Mouse (Mus musculus) heart, embryonic 15.5 days (tissue): ENCODE measurements around the gene Gm10273. TPM values are rescaled to one million over a fixed set of nuclear protein-coding genes. Genes with fewer than 3 reads are reported as not detected.
"Not testable (repeated sequence)": the region's sequence is repeated elsewhere in the genome, so short reads cannot be mapped to it uniquely, and the experiment has no call there.

Experiments used
- ATAC-seq: fragments of 200-750 bp; cut with Nextera tagmentation; replicated peaks from 2 replicates; pipeline ENCODE4 v1.8.0; 2017; ENCODE audit warnings: low read depth, moderate TSS enrichment; ENCODE audit not compliant: insufficient number of reproducible peaks, insufficient read depth, low FRiP score
- H3K27ac ChIP-seq: fragments of 300-500 bp; sonication (generic); 2 replicates; pipeline ENCODE4 v1.5.1; 2015; ENCODE audit warnings: mild to moderate bottlenecking, inconsistent platforms
- H3K27me3 ChIP-seq: fragments of 300-500 bp; sonication (generic); 2 replicates; pipeline ENCODE4 v1.6.1; 2015; ENCODE audit warnings: inconsistent platforms
- H3K36me3 ChIP-seq: fragments of 300-500 bp; sonication (generic); 2 replicates; pipeline ENCODE4 v1.6.1; 2015; ENCODE audit warnings: mild to moderate bottlenecking, inconsistent platforms
- H3K4me1 ChIP-seq: fragments of 300-500 bp; sonication (generic); replicated peaks from 2 replicates; pipeline ENCODE4 v1.6.1; 2015; ENCODE audit warnings: inconsistent platforms
- H3K4me2 ChIP-seq: fragments of 300-500 bp; sonication (generic); 2 replicates; pipeline ENCODE4 v1.6.1; 2015; ENCODE audit warnings: inconsistent platforms, mild to moderate bottlenecking, moderate library complexity
- H3K4me3 ChIP-seq: fragments of 300-500 bp; sonication (generic); 2 replicates; pipeline ENCODE4 v1.5.1; 2015; ENCODE audit warnings: mild to moderate bottlenecking, inconsistent platforms
- H3K9ac ChIP-seq: fragments of 300-500 bp; sonication (generic); 2 replicates; pipeline ENCODE4 v1.6.1; 2015; ENCODE audit warnings: mild to moderate bottlenecking, inconsistent platforms
- H3K9me3 ChIP-seq: fragments of 300-500 bp; sonication (generic); replicated peaks from 2 replicates; pipeline ENCODE4 v1.6.1; 2016; ENCODE audit warnings: inconsistent platforms
- WGBS: fragments of 180-500 bp; shearing (Covaris S2); methylation state at CpG from one replicate; pipeline ENCODE4 v1.1.7; 2015; ENCODE audit warnings: mixed read lengths; 5-methylcytosine and 5-hydroxymethylcytosine counted together
- polyA plus RNA-seq: library from polyadenylated mRNA; unstranded; fragments of >200 nt; fragmentation: Nextera tagmentation; extraction: Ambion mirVana; gene quantifications from 2 replicates; pipeline ENCODE4 v1.2.1, GENCODE M21; 2015

Gene Gm10273
- 1.3 and 7.0 TPM in 2 replicates for polyA plus RNA-seq

DNA sequence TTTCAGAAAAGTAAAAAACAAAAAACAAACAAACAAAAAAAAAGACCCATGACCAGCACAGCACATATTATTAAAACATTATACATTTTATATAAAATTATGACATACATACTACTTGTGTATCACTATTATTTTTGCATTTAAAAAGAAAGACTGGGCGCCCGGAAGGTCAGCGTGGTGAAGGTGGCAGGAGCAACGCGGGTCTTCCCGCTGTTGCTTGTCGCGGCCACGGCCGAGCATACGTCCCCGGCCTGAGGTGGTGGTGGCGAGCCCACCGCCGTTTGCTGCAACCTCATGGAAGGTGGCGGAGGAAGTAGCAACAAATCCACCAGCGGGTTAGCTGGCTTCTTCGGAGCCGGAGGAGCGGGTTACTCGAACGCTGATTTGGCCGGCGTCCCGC is at the start of gene Gm10273:
Gene Gm10273 (plus strand): TSS at position 172 of the 400 bp plus-strand sequence.
- not testable (repeated sequence) for ATAC-seq, H3K36me3 ChIP-seq, H3K27me3 ChIP-seq, H3K9ac ChIP-seq, H3K27ac ChIP-seq, H3K4me3 ChIP-seq, H3K9me3 ChIP-seq, H3K4me1 ChIP-seq, H3K4me2 ChIP-seq
- 90% methylated on average over 12 of the region's 25 CpGs for WGBS

DNA sequence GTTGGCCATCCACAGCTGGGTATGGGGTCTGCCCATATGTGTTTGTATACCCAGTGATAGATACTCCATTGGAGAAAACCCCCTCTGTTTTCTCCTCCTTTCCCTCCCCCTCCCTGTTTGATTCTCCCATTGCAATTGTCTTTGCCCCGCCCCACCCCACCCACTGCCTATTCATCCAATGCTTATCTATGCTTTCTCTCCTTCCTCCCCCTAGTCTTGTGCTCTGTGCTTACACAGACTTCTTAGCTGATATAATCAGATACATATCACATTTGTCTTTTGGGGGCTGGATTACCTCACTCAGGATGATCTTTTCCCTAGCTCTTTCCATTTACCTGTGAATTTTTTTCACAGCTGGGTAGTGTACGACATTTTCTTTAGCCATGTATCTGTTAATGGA is 48.9 kb upstream of the Gm10273 start:
- Histone ChIP-seq H3K27ac (no peak overlapping the region), H3K4me3 (no peak overlapping the region), H3K4me1 (no peaks in the 10 kb centered on the region), H3K36me3 (peaks cover 65% of the 10 kb centered on the region), H3K27me3 (no peaks in the 10 kb centered on the region), H3K4me2 (no peak overlapping the region), H3K9ac (no peak overlapping the region), H3K9me3 (no peaks in the 10 kb centered on the region)
- ATAC-seq = no peak
- 86% methylated on average over 2 of the region's 2 CpGs for WGBS

DNA sequence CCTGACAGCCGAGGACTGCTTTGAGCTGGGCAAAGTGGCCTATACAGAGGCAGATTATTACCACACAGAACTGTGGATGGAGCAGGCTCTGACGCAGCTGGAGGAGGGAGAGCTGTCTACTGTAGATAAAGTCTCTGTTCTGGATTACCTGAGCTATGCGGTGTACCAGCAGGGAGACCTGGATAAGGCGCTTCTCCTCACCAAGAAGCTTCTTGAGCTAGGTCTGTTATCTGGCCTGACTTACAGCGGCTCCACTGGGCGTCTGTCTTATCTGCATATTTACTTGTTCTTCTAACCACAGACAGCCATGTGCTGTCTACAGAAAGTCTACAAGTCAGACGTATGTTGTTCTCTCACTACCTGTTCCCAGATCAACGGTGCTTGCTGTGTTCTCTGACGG is 47.2 kb upstream of the Gm10273 start:
- WGBS = 76% methylated on average over 9 of the region's 9 CpGs
- ATAC-seq = no peak
- no peaks in the 10 kb centered on the region for H3K4me1 ChIP-seq
- H3K9ac ChIP-seq = no peak overlapping the region
- H3K27ac ChIP-seq = no peak overlapping the region
- no peak overlapping the region for H3K4me2 ChIP-seq
- H3K27me3 ChIP-seq = no peaks in the 10 kb centered on the region
- no peaks in the 10 kb centered on the region for H3K9me3 ChIP-seq
- peaks cover 75% of the 10 kb centered on the region for H3K36me3 ChIP-seq
- H3K4me3 ChIP-seq = no peak overlapping the region

DNA sequence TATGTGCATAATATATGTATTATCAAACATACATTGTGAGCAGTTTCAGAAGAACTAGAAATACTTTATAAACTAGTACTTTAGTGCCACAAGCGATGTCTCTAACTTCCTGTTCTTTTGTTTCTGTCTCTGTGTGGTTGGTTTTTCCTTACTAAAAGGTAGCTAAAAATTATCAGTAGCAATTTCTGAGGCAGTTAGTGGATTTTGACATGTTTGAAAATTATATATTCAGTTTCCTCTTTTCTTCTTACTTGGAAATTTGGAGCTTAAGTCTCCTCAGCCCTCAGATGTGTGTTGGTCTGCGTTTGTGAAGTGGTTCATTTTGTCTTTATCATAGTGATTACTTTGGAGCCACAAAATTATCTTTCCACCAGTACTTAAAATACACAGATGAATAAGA is 45.9 kb upstream of the Gm10273 start:
- Histone ChIP-seq H3K36me3 (peaks cover 78% of the 10 kb centered on the region), H3K4me3 (no peak overlapping the region), H3K9me3 (no peaks in the 10 kb centered on the region), H3K9ac (no peak overlapping the region), H3K4me1 (no peaks in the 10 kb centered on the region), H3K27me3 (no peaks in the 10 kb centered on the region), H3K27ac (no peak overlapping the region), H3K4me2 (no peak overlapping the region)
- ATAC-seq = no peak
- 81% methylated on average over 2 of the region's 2 CpGs for WGBS

DNA sequence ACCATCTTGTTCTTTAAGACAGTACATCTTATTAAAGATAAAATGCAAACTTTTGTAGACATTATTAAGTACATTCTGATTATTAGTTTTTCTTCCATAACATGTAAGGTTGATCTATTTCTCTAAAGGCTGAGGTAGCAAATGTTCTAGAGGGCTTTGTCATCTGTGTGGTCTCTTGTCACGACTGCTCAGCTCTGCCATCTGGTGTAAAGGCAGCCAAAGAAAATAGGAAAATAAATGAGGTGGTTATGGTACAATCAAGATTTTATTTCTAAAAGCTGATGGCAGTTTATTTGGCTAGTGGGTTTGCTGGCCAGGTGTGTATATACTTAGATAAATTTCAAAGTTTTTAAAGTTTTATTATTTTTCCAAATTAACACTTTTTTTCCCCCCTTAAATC is 42.4 kb upstream of the Gm10273 start:
- no peak overlapping the region for H3K4me2 ChIP-seq
- H3K36me3 ChIP-seq = peaks cover 65% of the 10 kb centered on the region
- no peak overlapping the region for H3K4me3 ChIP-seq
- H3K4me1 ChIP-seq = no peaks in the 10 kb centered on the region
- H3K9ac ChIP-seq = no peak overlapping the region
- H3K27ac ChIP-seq = no peak overlapping the region
- no peaks in the 10 kb centered on the region for H3K27me3 ChIP-seq
- no peaks in the 10 kb centered on the region for H3K9me3 ChIP-seq
- 34% methylated on average over 1 of the region's 1 CpGs for WGBS
- no peak for ATAC-seq

DNA sequence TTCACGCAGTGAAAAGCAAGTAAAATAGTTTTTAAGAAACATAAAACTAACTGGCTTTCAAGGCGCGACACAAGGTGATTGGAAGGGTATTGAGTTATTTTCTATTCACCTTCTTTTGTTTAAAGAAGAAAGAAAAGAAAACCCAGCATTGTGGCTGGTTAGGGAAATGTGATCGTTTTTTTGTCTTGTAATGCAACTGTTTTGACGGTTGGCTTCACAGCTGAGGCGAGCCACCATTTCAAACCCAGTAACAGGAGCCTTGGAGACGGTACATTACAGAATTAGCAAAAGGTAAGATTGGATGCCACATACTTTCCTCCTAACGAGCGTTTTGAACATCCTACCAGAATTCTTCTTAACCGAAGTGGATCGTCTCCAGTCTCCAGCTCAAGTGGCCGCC is 41.3 kb upstream of the Gm10273 start:
- no peak for ATAC-seq
- H3K4me2 ChIP-seq = no peak overlapping the region
- peaks cover 56% of the 10 kb centered on the region for H3K36me3 ChIP-seq
- H3K4me1 ChIP-seq = no peaks in the 10 kb centered on the region
- WGBS = 88% methylated on average over 12 of the region's 12 CpGs
- no peak overlapping the region for H3K4me3 ChIP-seq
- no peaks in the 10 kb centered on the region for H3K9me3 ChIP-seq
- H3K27me3 ChIP-seq = no peaks in the 10 kb centered on the region
- H3K27ac ChIP-seq = no peak overlapping the region
- no peak overlapping the region for H3K9ac ChIP-seq

DNA sequence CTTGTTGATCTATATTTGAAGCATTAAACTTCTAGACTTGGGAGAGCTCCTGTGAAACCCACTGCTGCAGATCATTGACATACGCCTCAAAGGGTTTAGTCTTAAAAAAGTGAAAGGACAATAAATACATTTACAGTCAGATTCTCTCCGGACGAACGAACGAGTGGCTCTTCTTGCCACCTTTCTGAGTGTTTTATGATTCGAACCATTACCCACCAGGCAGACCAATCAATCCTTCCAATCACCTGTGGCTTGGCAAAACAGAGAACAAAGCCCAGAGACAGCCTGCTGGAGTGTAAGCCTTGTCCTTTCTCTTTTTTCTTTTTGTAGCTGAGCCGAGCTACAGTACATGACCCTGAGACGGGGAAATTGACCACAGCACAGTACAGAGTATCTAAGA is 40.4 kb upstream of the Gm10273 start:
- Histone ChIP-seq H3K4me1 (no peaks in the 10 kb centered on the region), H3K27ac (no peak overlapping the region), H3K36me3 (peaks cover 56% of the 10 kb centered on the region), H3K4me3 (no peak overlapping the region), H3K9me3 (no peaks in the 10 kb centered on the region), H3K4me2 (no peak overlapping the region), H3K27me3 (no peaks in the 10 kb centered on the region), H3K9ac (no peak overlapping the region)
- no peak for ATAC-seq
- 88% methylated on average over 8 of the region's 8 CpGs for WGBS

DNA sequence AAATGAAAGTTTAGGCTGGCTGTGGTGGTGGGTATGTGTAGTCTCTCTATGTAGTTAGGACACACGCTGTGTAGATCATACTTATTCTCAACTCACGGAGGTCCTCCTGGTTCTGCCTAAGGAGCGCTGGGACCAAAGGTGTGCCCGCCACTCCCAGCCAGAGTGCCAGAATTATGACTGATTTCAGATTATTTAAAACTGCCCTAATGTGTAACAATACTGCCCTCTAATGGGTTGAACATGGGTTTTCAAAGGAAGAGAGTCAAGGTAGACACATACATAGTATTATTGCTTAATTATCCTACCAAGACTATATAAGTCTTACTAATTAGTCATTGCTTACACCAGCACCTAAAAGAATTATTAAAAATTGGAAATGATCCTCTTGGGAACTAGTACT is 36.7 kb upstream of the Gm10273 start:
- no peak overlapping the region for H3K9ac ChIP-seq
- no peak overlapping the region for H3K27ac ChIP-seq
- ATAC-seq = no peak
- H3K36me3 ChIP-seq = peaks cover 60% of the 10 kb centered on the region
- 85% methylated on average over 4 of the region's 4 CpGs for WGBS
- H3K4me2 ChIP-seq = no peak overlapping the region
- H3K4me3 ChIP-seq = no peak overlapping the region
- no peaks in the 10 kb centered on the region for H3K9me3 ChIP-seq
- H3K27me3 ChIP-seq = no peaks in the 10 kb centered on the region
- H3K4me1 ChIP-seq = no peaks in the 10 kb centered on the region

DNA sequence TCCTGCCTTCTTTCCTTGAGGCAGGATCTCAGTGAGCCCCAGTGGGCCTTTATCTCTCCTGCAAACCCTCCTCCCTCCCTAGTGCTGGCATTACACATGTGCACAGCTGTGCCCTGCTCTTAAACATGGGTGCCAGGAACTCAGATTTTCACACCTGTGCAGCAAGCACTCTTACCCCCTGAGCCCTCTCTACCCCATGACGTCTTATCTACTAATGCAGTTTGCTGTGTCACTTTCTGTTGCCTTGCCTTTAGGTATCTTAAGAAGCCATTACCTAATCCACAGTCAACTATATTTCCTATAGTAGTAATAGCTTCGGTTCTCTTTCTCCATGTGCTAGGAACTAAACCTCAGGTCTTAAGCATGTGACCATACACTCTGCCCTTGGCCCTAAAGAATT is 32.2 kb upstream of the Gm10273 start:
- H3K27ac ChIP-seq = no peak overlapping the region
- H3K4me1 ChIP-seq = no peaks in the 10 kb centered on the region
- 74% methylated on average over 2 of the region's 2 CpGs for WGBS
- peaks cover 62% of the 10 kb centered on the region for H3K36me3 ChIP-seq
- no peaks in the 10 kb centered on the region for H3K27me3 ChIP-seq
- no peak for ATAC-seq
- H3K9ac ChIP-seq = no peak overlapping the region
- H3K4me2 ChIP-seq = no peak overlapping the region
- H3K9me3 ChIP-seq = no peaks in the 10 kb centered on the region
- H3K4me3 ChIP-seq = no peak overlapping the region

DNA sequence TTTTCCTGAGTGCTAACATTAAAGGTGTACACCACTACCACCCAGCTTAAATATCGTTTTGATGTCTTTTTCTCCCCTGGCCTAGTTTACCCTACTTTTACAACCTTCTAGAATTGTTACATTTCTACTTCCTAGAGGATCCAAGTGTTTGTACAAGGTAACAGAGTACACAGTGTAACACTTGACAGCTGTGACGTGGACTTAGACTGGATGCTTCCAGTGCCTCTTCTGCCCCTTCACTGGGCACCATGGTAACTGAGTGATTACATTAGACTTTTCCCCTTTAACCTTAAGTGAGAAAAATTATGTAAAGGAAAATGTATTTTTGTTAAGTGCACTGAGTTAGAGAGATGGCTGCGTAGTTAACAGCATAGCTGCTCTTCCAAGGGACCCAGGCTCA is 30.9 kb upstream of the Gm10273 start:
- no peak for ATAC-seq
- H3K36me3 ChIP-seq = peaks cover 71% of the 10 kb centered on the region
- H3K27ac ChIP-seq = no peak overlapping the region
- no peak overlapping the region for H3K4me2 ChIP-seq
- H3K4me1 ChIP-seq = no peaks in the 10 kb centered on the region
- no peaks in the 10 kb centered on the region for H3K27me3 ChIP-seq
- no peak overlapping the region for H3K4me3 ChIP-seq
- H3K9ac ChIP-seq = no peak overlapping the region
- WGBS = 90% methylated on average over 3 of the region's 3 CpGs
- H3K9me3 ChIP-seq = no peaks in the 10 kb centered on the region

DNA sequence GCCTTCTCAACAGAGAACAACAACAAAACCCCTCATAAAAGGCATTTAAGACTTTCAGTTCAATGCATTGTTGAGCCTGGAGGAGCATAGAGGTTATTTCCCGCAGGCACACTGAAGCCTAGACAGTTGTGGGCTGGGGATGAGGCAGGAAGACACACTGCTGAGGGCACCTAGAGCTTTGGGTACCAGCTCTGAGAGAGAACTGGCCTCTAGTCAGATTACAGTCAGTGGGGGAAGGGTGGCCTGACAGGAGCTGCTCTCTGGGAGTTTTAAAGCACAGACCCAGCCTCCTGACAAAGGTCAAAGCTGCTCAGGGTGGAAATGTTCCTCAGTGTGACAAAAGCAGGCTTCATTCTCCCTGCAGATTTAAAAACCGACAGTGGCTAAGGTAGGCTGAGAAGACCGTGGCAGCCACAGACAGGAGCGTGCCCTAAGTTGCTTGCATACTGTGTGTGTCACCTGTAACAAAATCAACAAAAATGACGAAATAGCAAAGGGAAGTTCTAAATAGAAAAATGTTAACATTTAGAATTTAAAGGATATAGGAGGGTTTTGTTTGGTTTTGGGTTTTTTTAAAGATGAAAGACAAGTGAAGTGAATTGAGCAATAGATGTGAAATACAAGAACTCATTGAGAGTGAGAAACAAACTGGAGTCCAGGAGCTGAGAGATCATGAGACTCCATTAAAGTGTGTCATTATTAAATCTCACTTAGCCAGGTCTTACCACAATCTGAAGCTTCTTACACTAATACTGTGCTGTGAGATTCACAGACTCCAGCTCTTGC is 29.4 kb upstream of the Gm10273 start:
- Histone ChIP-seq H3K9ac (no peak overlapping the region), H3K36me3 (peaks cover 73% of the 10 kb centered on the region), H3K4me3 (no peak overlapping the region), H3K9me3 (no peaks in the 10 kb centered on the region), H3K27ac (no peak overlapping the region), H3K4me2 (no peak overlapping the region), H3K27me3 (no peaks in the 10 kb centered on the region), H3K4me1 (no peaks in the 10 kb centered on the region)
- WGBS = 87% methylated on average over 5 of the region's 5 CpGs
- ATAC-seq = no peak

DNA sequence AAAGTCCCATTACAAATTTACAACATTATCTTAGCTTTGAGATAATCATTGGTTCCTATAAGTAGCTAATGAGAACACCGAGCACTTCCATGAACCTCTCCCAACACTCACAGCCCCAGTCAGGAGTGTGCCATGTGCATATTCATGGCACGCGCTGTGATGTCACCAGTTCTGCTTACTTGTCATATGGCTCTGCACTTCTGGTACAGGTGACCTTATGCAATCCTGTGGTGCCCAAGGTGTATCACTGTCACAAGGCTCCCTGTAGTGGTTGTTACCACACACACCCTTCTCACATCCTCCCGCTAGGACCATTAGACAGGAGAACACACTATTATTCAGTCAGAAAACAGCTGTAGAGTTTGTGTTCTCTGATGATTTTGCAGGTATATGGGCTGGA is 28.7 kb upstream of the Gm10273 start:
- WGBS = 93% methylated on average over 4 of the region's 4 CpGs
- Histone ChIP-seq H3K4me1 (no peaks in the 10 kb centered on the region), H3K9me3 (no peaks in the 10 kb centered on the region), H3K4me2 (no peak overlapping the region), H3K4me3 (no peak overlapping the region), H3K27ac (no peak overlapping the region), H3K27me3 (no peaks in the 10 kb centered on the region), H3K36me3 (peaks cover 75% of the 10 kb centered on the region), H3K9ac (no peak overlapping the region)
- ATAC-seq = no peak
